Mouse (Mus musculus): ENCODE measurements around the gene Cenpx. TPM values are rescaled to one million over a fixed set of nuclear protein-coding genes. Genes with fewer than 3 reads are reported as not detected.
"Not testable (repeated sequence)": the region's sequence is repeated elsewhere in the genome, so short reads cannot be mapped to it uniquely, and the experiment has no call there.

The Cenpx gene
- 88.8 and 92.2 TPM in 2 replicates for polyA plus RNA-seq (2015; fragmentation: Nextera tagmentation; extraction: Ambion mirVana)

GRCm38 (mm10) chr11:120713580-120714518, at the start of gene Cenpx, which contains the start of gene Lrrc45:
Cenpx (minus strand) TSS chr11:120713738.
Lrrc45 (plus strand) TSS chr11:120713925.
- Histone ChIP-seq H3K4me3 (ENCODE audit: low read depth, low read length) (peak within 1 kb of the TSS; percentile 49), H3K27ac (ENCODE audit: low read length) (peak within 1 kb of the TSS; percentile 74), H3K27me3 (ENCODE audit: control insufficient read depth, insufficient read depth, low read depth, low read length) (no peaks in the 10 kb centered on the region), H3K4me2 (ENCODE audit: low read length) (peak within 1 kb of the TSS; percentile 100), H3K36me3 (ENCODE audit: control insufficient read depth, insufficient read depth, low read length) (peaks cover 14% of the 10 kb centered on the region), H3K9ac (ENCODE audit: low read depth, low read length) (peak within 1 kb of the TSS; percentile 69), H3K4me1 (ENCODE audit: control insufficient read depth, insufficient read depth, low read length) (peaks cover 15% of the 10 kb centered on the region), H3K9me3 (replicated peaks; ENCODE audit: control insufficient read depth, low read length, poor library complexity, severe bottlenecking) (no peaks in the 10 kb centered on the region)
- 2% methylated on average over 53 of the region's 53 CpGs for WGBS
- peak; percentile 97 for ATAC-seq

GRCm38 (mm10) chr11:120762672-120763041, 49.1 kb upstream of the Cenpx start, which contains the start of gene Hmga1b:
Hmga1b (plus strand) TSS chr11:120762794.
- not testable (repeated sequence) for H3K27me3 ChIP-seq (ENCODE audit: control insufficient read depth, insufficient read depth, low read depth, low read length); H3K9ac ChIP-seq (ENCODE audit: low read depth, low read length); H3K27ac ChIP-seq (ENCODE audit: low read length); H3K4me1 ChIP-seq (ENCODE audit: control insufficient read depth, insufficient read depth, low read length); ATAC-seq; H3K36me3 ChIP-seq (ENCODE audit: control insufficient read depth, insufficient read depth, low read length); H3K4me3 ChIP-seq (ENCODE audit: low read depth, low read length); H3K4me2 ChIP-seq (ENCODE audit: low read length); H3K9me3 ChIP-seq (replicated peaks; ENCODE audit: control insufficient read depth, low read length, poor library complexity, severe bottlenecking)
- WGBS: 30% methylated on average over 11 of the region's 14 CpGs

- Histone ChIP-seq H3K4me1 (ENCODE audit: control insufficient read depth, insufficient read depth, low read length) (no peaks in the 10 kb centered on the region), H3K4me2 (ENCODE audit: low read length) (no peak overlapping the region), H3K27me3 (ENCODE audit: control insufficient read depth, insufficient read depth, low read depth, low read length) (peaks cover 3% of the 10 kb centered on the region), H3K9me3 (replicated peaks; ENCODE audit: control insufficient read depth, low read length, poor library complexity, severe bottlenecking) (peaks cover 4% of the 10 kb centered on the region; the same call in 1 of the 2 replicates), H3K9ac (ENCODE audit: low read depth, low read length) (no peak overlapping the region), H3K36me3 (ENCODE audit: control insufficient read depth, insufficient read depth, low read length) (no peaks in the 10 kb centered on the region), H3K27ac (ENCODE audit: low read length) (no peak overlapping the region), H3K4me3 (ENCODE audit: low read depth, low read length) (no peak overlapping the region)
- 78% methylated on average over 14 of the region's 14 CpGs for WGBS
- ATAC-seq: no peak
Measured at GRCm38 (mm10) chr11:120761811-120762671, 48.5 kb upstream of the Cenpx start.

GRCm38 (mm10) chr11:120760236-120760635, 46.7 kb upstream of the Cenpx start:
- H3K4me3 ChIP-seq (ENCODE audit: low read depth, low read length): no peak overlapping the region
- no peaks in the 10 kb centered on the region for H3K36me3 ChIP-seq (ENCODE audit: control insufficient read depth, insufficient read depth, low read length)
- 88% methylated on average over 9 of the region's 9 CpGs for WGBS
- no peaks in the 10 kb centered on the region for H3K4me1 ChIP-seq (ENCODE audit: control insufficient read depth, insufficient read depth, low read length)
- H3K27me3 ChIP-seq (ENCODE audit: control insufficient read depth, insufficient read depth, low read depth, low read length): peaks cover 3% of the 10 kb centered on the region
- ATAC-seq: no peak
- H3K9me3 ChIP-seq (replicated peaks; ENCODE audit: control insufficient read depth, low read length, poor library complexity, severe bottlenecking): peaks cover 4% of the 10 kb centered on the region; the same call in 1 of the 2 replicates
- no peak overlapping the region for H3K9ac ChIP-seq (ENCODE audit: low read depth, low read length)
- H3K27ac ChIP-seq (ENCODE audit: low read length): no peak overlapping the region
- no peak overlapping the region for H3K4me2 ChIP-seq (ENCODE audit: low read length)

GRCm38 (mm10) chr11:120751606-120752005, 38.1 kb upstream of the Cenpx start:
- Histone ChIP-seq H3K4me3 (ENCODE audit: low read depth, low read length) (no peak overlapping the region), H3K27ac (ENCODE audit: low read length) (no peak overlapping the region), H3K9ac (ENCODE audit: low read depth, low read length) (no peak overlapping the region), H3K9me3 (replicated peaks; ENCODE audit: control insufficient read depth, low read length, poor library complexity, severe bottlenecking) (no peaks in the 10 kb centered on the region), H3K27me3 (ENCODE audit: control insufficient read depth, insufficient read depth, low read depth, low read length) (no peaks in the 10 kb centered on the region), H3K4me2 (ENCODE audit: low read length) (no peak overlapping the region), H3K4me1 (ENCODE audit: control insufficient read depth, insufficient read depth, low read length) (no peaks in the 10 kb centered on the region), H3K36me3 (ENCODE audit: control insufficient read depth, insufficient read depth, low read length) (no peaks in the 10 kb centered on the region)
- WGBS: 66% methylated on average over 4 of the region's 4 CpGs
- ATAC-seq: no peak

GRCm38 (mm10) chr11:120749430-120749829, 35.9 kb upstream of the Cenpx start:
- H3K4me2 ChIP-seq (ENCODE audit: low read length): no peak overlapping the region
- no peaks in the 10 kb centered on the region for H3K9me3 ChIP-seq (replicated peaks; ENCODE audit: control insufficient read depth, low read length, poor library complexity, severe bottlenecking)
- no peaks in the 10 kb centered on the region for H3K4me1 ChIP-seq (ENCODE audit: control insufficient read depth, insufficient read depth, low read length)
- no peaks in the 10 kb centered on the region for H3K27me3 ChIP-seq (ENCODE audit: control insufficient read depth, insufficient read depth, low read depth, low read length)
- 64% methylated on average over 8 of the region's 8 CpGs for WGBS
- no peak overlapping the region for H3K9ac ChIP-seq (ENCODE audit: low read depth, low read length)
- no peak overlapping the region for H3K27ac ChIP-seq (ENCODE audit: low read length)
- no peak for ATAC-seq
- no peaks in the 10 kb centered on the region for H3K36me3 ChIP-seq (ENCODE audit: control insufficient read depth, insufficient read depth, low read length)
- no peak overlapping the region for H3K4me3 ChIP-seq (ENCODE audit: low read depth, low read length)

GRCm38 (mm10) chr11:120747974-120748373, 34.4 kb upstream of the Cenpx start:
- no peak for ATAC-seq
- no peaks in the 10 kb centered on the region for H3K4me1 ChIP-seq (ENCODE audit: control insufficient read depth, insufficient read depth, low read length)
- H3K4me3 ChIP-seq (ENCODE audit: low read depth, low read length): no peak overlapping the region
- no peak overlapping the region for H3K27ac ChIP-seq (ENCODE audit: low read length)
- H3K4me2 ChIP-seq (ENCODE audit: low read length): no peak overlapping the region
- 80% methylated on average over 4 of the region's 4 CpGs for WGBS
- no peak overlapping the region for H3K9ac ChIP-seq (ENCODE audit: low read depth, low read length)
- H3K36me3 ChIP-seq (ENCODE audit: control insufficient read depth, insufficient read depth, low read length): no peaks in the 10 kb centered on the region
- no peaks in the 10 kb centered on the region for H3K9me3 ChIP-seq (replicated peaks; ENCODE audit: control insufficient read depth, low read length, poor library complexity, severe bottlenecking)
- H3K27me3 ChIP-seq (ENCODE audit: control insufficient read depth, insufficient read depth, low read depth, low read length): no peaks in the 10 kb centered on the region

GRCm38 (mm10) chr11:120744121-120744701, 30.7 kb upstream of the Cenpx start:
- Histone ChIP-seq H3K4me2 (ENCODE audit: low read length) (no peak overlapping the region), H3K27me3 (ENCODE audit: control insufficient read depth, insufficient read depth, low read depth, low read length) (no peaks in the 10 kb centered on the region), H3K4me1 (ENCODE audit: control insufficient read depth, insufficient read depth, low read length) (no peaks in the 10 kb centered on the region), H3K27ac (ENCODE audit: low read length) (no peak overlapping the region), H3K9ac (ENCODE audit: low read depth, low read length) (no peak overlapping the region), H3K36me3 (ENCODE audit: control insufficient read depth, insufficient read depth, low read length) (no peaks in the 10 kb centered on the region), H3K4me3 (ENCODE audit: low read depth, low read length) (no peak overlapping the region), H3K9me3 (replicated peaks; ENCODE audit: control insufficient read depth, low read length, poor library complexity, severe bottlenecking) (no peaks in the 10 kb centered on the region)
- 79% methylated on average over 7 of the region's 7 CpGs for WGBS
- ATAC-seq: no peak

Data from midbrain, embryonic 16.5 days (tissue).